Mouse (Mus musculus): ENCODE measurements around the gene Stac. TPM values are rescaled to one million over a fixed set of nuclear protein-coding genes. Genes with fewer than 3 reads are reported as not detected.

Gene Stac
- polyA plus RNA-seq (2014; fragmentation: Illumina TruSeq; extraction: RNeasy Lipid Tissue Mini Kit (QIAGEN cat#74804); ENCODE audit: low replicate concordance): 0.30 TPM

GRCm38 (mm10) chr9:111689680-111690483 lies at the start of gene Stac:
Gene Stac, minus strand, starts transcription at chr9:111690348.

Data from small intestine, adult 10 weeks (tissue).